Mouse (Mus musculus) c-Kit-positive CD71-positive TER-119-negative erythroid progenitor cells, embryonic 14.5 days (primary cell): ENCODE results near the gene Slc22a23.

Experiments
- DNase-seq: peaks from one replicate; pipeline ENCODE4 v3.0.0-alpha.2; 2013; ENCODE audit warnings: low read depth

Gene Slc22a23

GRCm38 (mm10) chr13:34301585-34301984, 43.4 kb downstream of the Slc22a23 start:
- DNase-seq, result no peak

GRCm38 (mm10) chr13:34299351-34300333, 45.3 kb downstream of the Slc22a23 start:
- no peak for DNase-seq

GRCm38 (mm10) chr13:34298674-34299073, 46.3 kb downstream of the Slc22a23 start:
- no peak for DNase-seq

- no peak for DNase-seq
These were observed 46.9 kb downstream of the Slc22a23 start for GRCm38 (mm10) chr13:34298061-34298460.

- no peak for DNase-seq
These were observed 49.1 kb downstream of the Slc22a23 start for GRCm38 (mm10) chr13:34295787-34296435.

- no peak for DNase-seq
These were observed 50.8 kb downstream of the Slc22a23 start for GRCm38 (mm10) chr13:34294212-34294611.

GRCm38 (mm10) chr13:34292042-34292441, 52.9 kb downstream of the Slc22a23 start:
- DNase-seq, result no peak

GRCm38 (mm10) chr13:34290346-34290745, 54.6 kb downstream of the Slc22a23 start:
- DNase-seq, result no peak

GRCm38 (mm10) chr13:34289567-34289966, 55.4 kb downstream of the Slc22a23 start:
- DNase-seq, result no peak

GRCm38 (mm10) chr13:34288129-34288528, 56.9 kb downstream of the Slc22a23 start:
- DNase-seq, result no peak

GRCm38 (mm10) chr13:34287601-34288083, 57.3 kb downstream of the Slc22a23 start:
- no peak for DNase-seq

GRCm38 (mm10) chr13:34281360-34281759, 63.6 kb downstream of the Slc22a23 start:
- DNase-seq, result no peak

GRCm38 (mm10) chr13:34278759-34279270, 66.2 kb downstream of the Slc22a23 start:
- no peak for DNase-seq

GRCm38 (mm10) chr13:34278288-34278701, 66.7 kb downstream of the Slc22a23 start:
- no peak for DNase-seq

GRCm38 (mm10) chr13:34277611-34278010, 67.4 kb downstream of the Slc22a23 start:
- DNase-seq, result no peak

GRCm38 (mm10) chr13:34277001-34277400, 68.0 kb downstream of the Slc22a23 start:
- no peak for DNase-seq

GRCm38 (mm10) chr13:34274890-34275289, 70.1 kb downstream of the Slc22a23 start:
- no peak for DNase-seq

- DNase-seq, result no peak
These were observed 70.6 kb downstream of the Slc22a23 start for GRCm38 (mm10) chr13:34274417-34274816.

GRCm38 (mm10) chr13:34272275-34273054, 72.5 kb downstream of the Slc22a23 start:
- no peak for DNase-seq

- no peak for DNase-seq
These were observed 73.3 kb downstream of the Slc22a23 start for GRCm38 (mm10) chr13:34271665-34272064.

- DNase-seq, result peak; percentile 56
These were observed 73.9 kb downstream of the Slc22a23 start for GRCm38 (mm10) chr13:34270886-34271602.
